Mouse (Mus musculus) brain, embryonic 14.5 days (tissue): ENCODE measurements at regions not wholly inside any gene's neighbourhood (a gene's known extent, or its start where the extent isn't known, plus 50 kb on each side); places are given as distances from the start of the nearest gene placed in this dataset.

Source experiments
- DNase-seq: peaks from one replicate; pipeline ENCODE4 v3.0.0-alpha.2; 2011; ENCODE audit warnings: low read depth
- CTCF ChIP-seq: fragments of 200-500 bp; IDR thresholded peaks from 2 replicates; pipeline ENCODE4 v1.5.1; 2012; ENCODE audit warnings: inconsistent platforms, mild to moderate bottlenecking, moderate library complexity, borderline replicate concordance; ENCODE audit not compliant: insufficient read depth, insufficient read length; ENCODE audit errors: extremely low read depth
- POLR2A ChIP-seq: fragments of 200-500 bp; IDR thresholded peaks from 2 replicates; pipeline ENCODE4 v1.6.1; 2012; ENCODE audit warnings: mild to moderate bottlenecking, inconsistent platforms, borderline replicate concordance; ENCODE audit not compliant: poor library complexity, insufficient read depth, insufficient read length, severe bottlenecking; ENCODE audit errors: extremely low read depth

DNA sequence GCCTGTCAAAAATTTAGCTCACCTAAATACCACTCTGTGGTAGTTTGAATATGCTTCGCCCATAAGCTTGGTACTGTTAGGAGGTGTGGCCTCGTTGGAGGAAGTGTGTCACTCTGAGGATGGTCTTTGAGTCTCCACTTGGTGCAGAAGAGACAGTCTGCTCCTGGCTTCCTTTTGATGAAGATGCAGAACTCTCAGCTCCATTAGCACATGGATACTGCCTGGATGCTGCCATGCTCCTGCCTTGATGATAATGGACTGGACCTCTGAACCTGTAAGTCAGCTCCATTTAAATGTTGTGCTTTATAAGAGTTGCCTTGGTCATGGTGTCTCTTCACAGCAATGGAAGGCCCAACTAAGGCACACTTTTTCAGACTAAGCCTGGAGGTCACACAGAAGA lies 56.9 kb upstream of the Pik3r1 start:
- TF ChIP-seq CTCF, result no peak
- no peak for TF ChIP-seq POLR2A
- DNase-seq, result no peak

DNA sequence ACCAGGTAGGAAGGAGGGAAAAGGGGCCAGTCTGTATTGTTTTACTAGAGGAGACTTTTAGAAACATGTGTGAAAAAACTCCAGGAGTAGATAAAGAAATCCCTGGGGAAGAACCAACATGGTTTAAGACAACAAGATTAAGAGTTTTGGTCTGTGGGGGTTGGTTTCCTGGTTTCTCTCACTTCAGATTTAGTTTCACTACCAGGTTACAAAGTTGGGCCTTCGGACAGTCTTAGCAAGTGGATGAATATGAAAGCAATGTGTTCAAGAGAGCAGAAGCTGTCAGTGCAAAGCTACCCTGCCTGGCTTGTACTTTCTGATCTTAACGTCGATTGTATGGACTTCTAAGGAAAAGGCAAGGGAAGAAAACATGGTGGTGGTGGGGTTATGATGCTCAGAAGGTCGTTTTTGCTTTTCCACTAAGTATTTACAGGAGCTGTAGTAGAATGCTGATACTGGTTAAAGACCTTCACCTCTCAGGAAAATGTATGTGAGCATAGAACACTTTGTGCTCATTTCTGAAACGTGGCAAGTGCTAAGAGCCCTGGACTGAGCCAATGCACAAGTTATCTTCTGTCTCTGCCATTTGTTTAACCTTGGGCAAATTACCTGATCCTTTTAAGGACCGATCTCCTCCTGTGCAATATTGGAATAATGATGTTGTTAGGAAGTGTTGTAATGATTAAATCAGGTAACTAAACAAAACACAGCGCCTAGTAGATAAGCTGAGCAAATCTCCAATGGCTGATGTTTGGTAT lies 64.0 kb upstream of the Pik3r1 start:
- no peak for DNase-seq

GRCm38 (mm10) chr13:101834546-101834945 lies 66.5 kb upstream of the Pik3r1 start:
- TF ChIP-seq CTCF, result no peak
- no peak for TF ChIP-seq POLR2A
- no peak for DNase-seq

More for the DNA sequence above, 64.0 kb upstream of the Pik3r1 start:
- TF ChIP-seq CTCF (no peak), POLR2A (no peak)

- TF ChIP-seq CTCF (no peak), POLR2A (no peak)
Measured at GRCm38 (mm10) chr13:101836992-101837391, 69.0 kb upstream of the Pik3r1 start.

DNA sequence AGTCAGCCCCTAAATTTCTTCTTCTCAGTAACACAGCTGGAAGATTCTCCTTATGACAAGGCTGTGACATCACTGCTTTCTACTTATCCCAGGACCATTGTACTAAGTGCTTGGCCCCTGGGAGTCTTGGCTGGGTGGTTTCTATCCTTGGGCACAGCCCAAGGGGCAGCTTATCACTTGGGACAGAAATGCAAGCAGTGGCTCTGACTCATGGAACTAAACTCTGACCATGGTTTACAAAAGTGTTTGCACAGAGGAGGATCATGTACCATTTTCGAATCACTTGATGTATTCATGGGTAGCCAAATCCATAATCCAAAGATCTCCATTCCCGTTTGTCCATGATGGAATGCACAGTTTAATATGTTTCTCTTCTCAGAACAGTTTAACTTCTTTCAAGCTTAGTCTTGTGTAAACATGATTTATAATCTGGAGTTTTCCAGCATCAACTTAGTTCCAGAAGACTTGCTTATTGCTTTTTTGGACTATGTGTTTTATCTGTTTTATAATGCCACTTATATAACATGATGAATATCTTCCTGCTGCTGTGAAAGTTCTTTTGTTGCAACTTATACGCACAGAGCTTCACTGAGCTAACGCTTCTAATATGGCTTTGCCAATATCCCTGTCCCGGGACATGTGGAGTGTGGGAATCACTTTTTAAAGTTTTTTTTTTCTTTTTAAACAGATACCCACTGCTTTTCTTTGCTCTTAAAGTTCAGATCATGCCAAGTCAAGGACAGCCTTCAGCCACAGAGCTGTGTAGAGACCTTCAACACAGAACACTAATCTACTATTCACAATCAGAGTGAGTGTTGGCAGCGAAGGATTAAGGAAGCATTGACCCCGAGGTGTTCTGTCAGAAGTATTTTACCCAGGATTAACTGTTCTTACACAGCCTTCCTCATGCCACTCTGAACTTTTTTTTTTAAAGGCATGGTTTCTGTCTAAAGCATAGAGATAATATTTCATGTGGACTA lies 76.7 kb upstream of the Pik3r1 start:
- TF ChIP-seq CTCF (no peak), POLR2A (no peak)

More at GRCm38 (mm10) chr13:101836992-101837391, 69.0 kb upstream of the Pik3r1 start:
- no peak for DNase-seq

DNA sequence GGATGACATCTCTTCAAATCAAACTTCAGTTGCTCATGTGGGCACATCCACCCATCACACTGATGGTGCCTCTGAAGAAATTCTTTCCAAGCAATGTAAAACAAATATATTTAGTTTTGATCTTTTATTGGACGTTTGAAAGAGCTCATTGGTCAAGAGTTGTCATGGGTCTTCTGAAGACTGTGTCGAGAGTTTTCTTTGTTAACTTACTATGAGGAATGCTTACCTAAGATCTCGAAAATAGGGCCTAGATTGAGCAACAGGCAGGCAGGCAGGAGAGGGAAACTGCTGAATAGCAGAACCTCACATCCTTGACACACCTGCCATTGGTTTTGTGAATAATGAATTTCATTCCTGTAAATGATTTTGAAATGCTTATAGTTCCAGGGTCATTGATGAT lies 78.0 kb upstream of the Pik3r1 start:
- no peak for TF ChIP-seq POLR2A
- no peak for TF ChIP-seq CTCF
- no peak for DNase-seq

More for the DNA sequence above, 76.7 kb upstream of the Pik3r1 start:
- no peak for DNase-seq

DNA sequence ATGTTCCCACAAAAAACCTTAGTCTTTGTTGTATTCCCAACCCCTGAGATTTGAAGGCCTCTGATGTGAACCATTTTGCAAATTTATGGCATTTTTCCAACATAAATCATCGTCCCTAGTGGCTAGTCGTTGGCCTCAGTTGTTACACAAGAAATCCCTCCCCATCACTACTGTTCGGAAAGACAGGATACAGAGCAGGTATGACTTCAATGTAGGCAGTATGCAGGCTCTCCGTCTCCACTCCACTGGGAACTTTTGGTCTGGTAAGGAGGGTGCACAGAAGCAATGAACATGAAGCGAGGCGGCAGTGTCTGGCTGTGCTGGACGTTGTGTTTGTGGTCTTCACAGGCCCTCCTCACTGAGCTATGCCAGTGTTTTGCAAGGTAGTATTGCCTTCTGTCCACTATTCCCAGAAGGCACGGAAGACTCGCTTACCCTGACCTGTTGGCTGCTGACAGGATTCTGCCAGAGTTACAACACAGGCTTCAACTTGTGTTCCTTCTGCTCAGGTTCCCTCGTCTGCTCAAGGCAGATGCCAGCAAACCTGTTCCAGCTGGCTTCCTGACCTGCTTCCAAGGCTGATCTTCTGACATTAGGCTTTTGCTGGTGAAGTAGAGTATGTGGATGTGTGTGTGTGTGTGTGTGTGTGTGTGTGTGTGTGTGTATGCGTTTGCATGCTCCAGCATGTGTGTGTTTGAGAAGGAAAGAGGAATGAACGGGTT lies 80.0 kb upstream of the Pik3r1 start:
- no peak for DNase-seq
- no peak for TF ChIP-seq CTCF

DNA sequence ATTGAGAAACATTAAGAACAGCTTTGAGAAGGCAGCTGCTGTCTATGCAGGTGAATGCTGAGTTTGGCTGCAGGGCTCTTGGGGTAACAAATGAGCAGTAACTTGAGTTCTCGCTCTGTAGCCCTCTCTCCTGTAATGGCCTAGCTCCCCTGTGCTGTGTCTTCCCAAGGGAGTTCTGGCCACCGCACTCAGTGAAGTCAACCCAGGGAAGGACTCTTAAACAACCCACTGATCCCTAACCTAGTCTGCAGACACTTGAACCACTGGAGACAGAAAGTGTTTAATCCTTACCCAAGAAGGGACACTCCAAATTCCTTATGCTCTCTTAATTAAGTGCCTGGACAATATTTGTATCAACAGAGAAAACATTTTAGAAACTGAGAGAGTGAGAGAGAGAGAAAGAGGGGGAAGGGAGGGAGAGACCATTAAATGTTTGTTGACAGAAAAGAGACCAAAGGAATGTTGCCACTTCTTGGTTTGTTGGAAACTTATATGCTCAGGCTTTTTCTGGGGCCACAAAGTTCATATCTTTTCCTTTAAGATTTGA lies 80.7 kb upstream of the Pik3r1 start:
- DNase-seq, result no peak
- TF ChIP-seq CTCF, result no peak
- no peak for TF ChIP-seq POLR2A

DNA sequence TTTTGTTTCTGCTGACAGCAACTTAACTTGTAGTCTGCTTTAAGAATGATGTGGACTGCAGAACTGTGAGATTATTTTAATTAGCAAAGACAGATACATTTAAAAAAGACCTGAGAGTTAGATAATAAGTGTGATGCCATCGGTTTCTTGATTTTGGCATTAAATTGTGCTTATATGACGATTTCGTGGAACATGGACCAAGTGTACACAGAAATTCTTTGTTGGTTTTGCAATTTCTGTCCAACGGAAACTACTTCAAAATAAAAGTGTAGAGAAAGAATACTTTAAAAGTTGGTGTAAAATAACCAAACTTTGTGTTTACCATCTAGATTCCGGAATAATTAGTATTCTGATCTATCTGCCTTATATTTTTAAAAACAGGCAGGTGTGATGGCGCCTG lies 81.4 kb upstream of the Pik3r1 start:
- DNase-seq, result no peak
- TF ChIP-seq POLR2A (no peak), CTCF (no peak)

DNA sequence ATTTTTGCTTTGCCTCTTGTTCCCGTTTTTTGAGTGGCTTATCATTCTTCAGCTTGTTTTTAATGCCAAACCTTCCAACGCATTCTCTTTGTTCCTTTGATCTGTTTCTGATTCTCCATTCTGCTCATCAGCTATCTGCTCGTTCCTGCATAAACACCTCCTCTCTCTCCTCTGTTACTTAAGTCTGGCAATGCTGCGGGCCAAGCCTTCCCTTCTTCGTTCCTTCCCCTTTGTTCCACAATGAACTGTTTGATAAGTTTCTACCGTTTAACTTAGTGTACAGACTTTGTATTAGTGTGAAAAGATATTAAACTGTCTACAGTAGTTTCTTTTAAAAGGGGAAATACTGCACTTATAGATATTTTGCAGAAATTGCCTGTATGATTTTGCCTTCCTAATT lies 83.3 kb upstream of the Pik3r1 start:
- TF ChIP-seq POLR2A, result no peak
- no peak for TF ChIP-seq CTCF
- no peak for DNase-seq

DNA sequence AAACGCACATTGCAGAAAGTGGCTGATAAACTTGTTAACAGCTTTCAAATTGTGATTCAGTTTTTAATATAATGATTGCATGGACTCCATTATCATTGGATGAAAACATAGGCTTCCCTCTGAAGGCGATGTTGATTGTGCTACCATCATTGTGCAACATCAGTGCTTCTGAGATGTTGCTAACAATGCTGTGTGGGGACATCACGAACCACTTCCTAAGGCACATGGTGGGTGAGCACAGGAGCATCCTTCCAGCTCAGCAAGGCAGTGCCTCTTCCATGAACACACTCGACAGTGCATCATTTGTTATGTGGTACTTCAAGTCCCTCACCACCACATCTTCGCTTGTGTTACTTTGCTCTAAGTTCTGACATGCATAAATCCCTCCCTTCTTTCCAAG lies 84.9 kb upstream of the Pik3r1 start:
- DNase-seq, result no peak
- TF ChIP-seq CTCF (no peak), POLR2A (no peak)

DNA sequence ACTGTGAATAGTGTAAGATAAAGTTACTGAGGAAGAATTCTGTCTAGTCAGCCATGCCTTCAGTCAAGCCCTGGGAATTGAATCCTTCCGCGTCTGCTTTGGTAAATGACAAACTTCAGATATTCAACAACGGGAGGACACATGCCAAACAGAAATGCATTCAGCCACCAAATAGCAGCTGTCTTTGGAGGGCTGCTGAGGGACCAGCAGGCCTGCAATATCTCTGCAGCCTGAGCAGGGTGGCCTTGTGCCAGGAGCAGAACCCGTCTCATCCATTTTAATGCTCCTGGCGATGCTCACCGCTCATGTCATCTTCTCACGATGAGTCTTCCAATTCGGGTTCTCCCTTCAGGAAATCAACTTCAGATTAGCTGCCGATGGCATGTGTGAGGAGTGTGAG lies 87.1 kb upstream of the Pik3r1 start:
- peak; percentile 86 for DNase-seq
- TF ChIP-seq POLR2A (no peak), CTCF (no peak)
